Mouse (Mus musculus) olfactory bulb, adult 2 months (tissue): Measurements from ENCODE around the gene Olfr1442. TPM values are rescaled to one million over a fixed set of nuclear protein-coding genes. Genes with fewer than 3 reads are reported as not detected.
"Not testable (repeated sequence)": the region's sequence is repeated elsewhere in the genome, so short reads cannot be mapped to it uniquely, and the experiment has no call there.

Experiments used
- H3K27ac ChIP-seq: fragments of 200-500 bp; 2 replicates; pipeline ENCODE4 v1.5.1; 2012; ENCODE audit warnings: low read depth, low read length; ENCODE audit not compliant: insufficient read depth
- H3K4me1 ChIP-seq: fragments of 200-500 bp; 2 replicates; pipeline ENCODE4 v1.6.1; 2012; ENCODE audit warnings: low read length; ENCODE audit not compliant: control insufficient read depth, insufficient read depth
- H3K4me3 ChIP-seq: fragments of 200-500 bp; 2 replicates; pipeline ENCODE4 v1.5.1; 2012; ENCODE audit warnings: mild to moderate bottlenecking, low read depth, low read length, moderate library complexity; ENCODE audit not compliant: insufficient read depth
- CTCF ChIP-seq: fragments of 200-500 bp; IDR thresholded peaks from 2 replicates; pipeline ENCODE4 v1.5.1; 2012; ENCODE audit warnings: low read depth, mild to moderate bottlenecking, low read length, moderate library complexity; ENCODE audit not compliant: insufficient read depth
- POLR2A ChIP-seq: fragments of 200-500 bp; IDR thresholded peaks from 2 replicates; pipeline ENCODE4 v1.6.1; 2012; ENCODE audit warnings: mild to moderate bottlenecking, low read depth, low read length, moderate library complexity; ENCODE audit not compliant: insufficient read depth
- WGBS: fragments of 180-500 bp; shearing (Covaris S2); methylation state at CpG from one replicate; pipeline ENCODE4 v1.1.7; 2018; 5-methylcytosine and 5-hydroxymethylcytosine counted together
- polyA plus RNA-seq: library from polyadenylated mRNA; stranded (reverse); fragments of >200 nt; gene quantifications from 2 replicates; pipeline ENCODE4 v1.2.4, GENCODE M21; 2012; ENCODE audit warnings: low replicate concordance; ENCODE audit not compliant: missing spikeins, insufficient read depth, insufficient read length

Olfr1442 gene
- polyA plus RNA-seq, 1 experiment: not detected

DNA sequence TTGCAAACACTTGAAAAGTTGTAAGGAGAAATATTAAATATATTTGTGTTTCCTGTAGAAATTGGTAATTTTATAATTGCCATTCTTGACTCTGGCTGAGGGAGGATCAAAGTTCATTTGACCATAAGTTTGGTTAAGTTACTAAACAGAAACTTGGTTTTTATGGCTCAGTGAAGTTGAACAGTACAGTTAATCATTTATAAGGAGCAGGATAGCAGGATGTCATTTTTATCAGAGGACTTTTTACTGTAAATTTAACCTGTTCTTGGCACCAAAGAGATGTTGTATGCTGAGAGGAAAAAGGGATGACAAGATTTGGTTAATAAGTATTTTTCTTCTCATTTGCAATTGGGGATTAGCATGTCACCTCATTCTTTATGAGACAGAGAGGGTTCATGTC, 14.4 kb downstream of the Olfr1442 start:
- Histone ChIP-seq H3K4me1 (no peaks in the 10 kb centered on the region), H3K4me3 (no peak overlapping the region), H3K27ac (no peak overlapping the region)
- TF ChIP-seq CTCF: no peak

DNA sequence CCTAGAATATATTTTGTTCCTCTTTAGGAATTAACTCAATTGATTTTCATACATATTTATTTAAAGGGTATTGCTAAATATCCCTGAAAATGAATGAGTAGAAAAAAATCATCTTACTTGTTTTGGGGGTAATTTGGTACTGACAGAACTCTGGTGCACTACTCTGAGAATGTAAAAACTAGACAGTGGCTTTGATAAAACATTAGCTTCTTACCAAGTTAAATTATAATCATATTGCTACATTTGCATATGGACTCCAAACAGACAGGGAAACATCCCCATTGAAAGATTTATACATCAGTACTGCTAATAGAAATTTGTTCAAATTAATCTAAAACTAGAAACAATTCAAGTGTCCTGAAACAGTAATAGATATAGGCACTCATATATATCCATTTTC, 15.0 kb downstream of the Olfr1442 start:
- H3K4me3 ChIP-seq: no peak overlapping the region
- TF ChIP-seq CTCF (no peak), POLR2A (no peak)
- H3K4me1 ChIP-seq: no peaks in the 10 kb centered on the region
- no peak overlapping the region for H3K27ac ChIP-seq

DNA sequence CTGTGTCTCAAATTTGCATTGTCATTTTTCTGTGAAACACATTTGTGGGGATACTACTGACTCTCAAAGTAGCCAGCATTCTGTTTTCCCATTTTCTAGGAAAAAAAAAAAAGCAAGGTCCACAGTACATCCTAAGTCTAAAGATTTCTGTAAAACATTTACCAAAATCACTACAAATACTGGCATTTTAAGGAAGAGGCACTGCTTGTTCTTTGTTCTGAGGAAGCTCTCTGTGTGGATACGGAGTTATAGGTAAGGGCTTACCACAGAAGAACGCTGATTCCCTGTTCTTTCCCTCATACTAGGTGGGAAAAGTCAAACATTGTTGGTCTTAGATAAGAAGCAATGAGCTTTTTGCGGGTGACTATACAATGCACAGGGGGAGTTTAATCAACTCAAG, 25.4 kb downstream of the Olfr1442 start, which contains the start of gene Keg1:
TSS of gene Keg1 (plus strand) at position 197 of the 400 bp plus-strand sequence.
- no peak for TF ChIP-seq CTCF
- no peak for TF ChIP-seq POLR2A
- 79% methylated on average over 3 of the region's 3 CpGs for WGBS
- H3K4me3 ChIP-seq: no peak within 1 kb of the TSS
- H3K4me1 ChIP-seq: no peaks in the 10 kb centered on the region
- H3K27ac ChIP-seq: no peak within 1 kb of the TSS

DNA sequence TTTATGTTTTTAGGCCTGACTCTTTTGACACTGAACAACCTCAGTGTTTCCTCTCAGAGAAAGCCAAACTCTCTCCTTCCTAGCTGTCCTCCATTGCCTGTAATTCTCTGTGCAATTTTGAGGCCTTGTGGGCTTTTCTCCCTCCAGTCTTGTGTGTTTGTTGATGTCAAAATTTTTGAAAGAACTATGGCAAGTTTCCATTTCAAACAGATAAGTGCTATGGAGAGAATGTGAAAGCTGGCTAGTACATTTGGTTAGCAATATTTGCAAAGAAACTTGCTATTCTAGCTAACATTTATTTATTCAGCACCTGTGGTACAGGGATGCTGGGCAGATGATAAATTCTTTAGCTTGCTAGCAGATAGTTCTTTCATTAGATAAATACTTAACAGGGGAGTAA, 26.0 kb downstream of the Olfr1442 start:
- TF ChIP-seq CTCF (no peak), POLR2A (no peak)
- H3K4me1 ChIP-seq: no peaks in the 10 kb centered on the region
- H3K27ac ChIP-seq: no peak overlapping the region
- H3K4me3 ChIP-seq: no peak overlapping the region

DNA sequence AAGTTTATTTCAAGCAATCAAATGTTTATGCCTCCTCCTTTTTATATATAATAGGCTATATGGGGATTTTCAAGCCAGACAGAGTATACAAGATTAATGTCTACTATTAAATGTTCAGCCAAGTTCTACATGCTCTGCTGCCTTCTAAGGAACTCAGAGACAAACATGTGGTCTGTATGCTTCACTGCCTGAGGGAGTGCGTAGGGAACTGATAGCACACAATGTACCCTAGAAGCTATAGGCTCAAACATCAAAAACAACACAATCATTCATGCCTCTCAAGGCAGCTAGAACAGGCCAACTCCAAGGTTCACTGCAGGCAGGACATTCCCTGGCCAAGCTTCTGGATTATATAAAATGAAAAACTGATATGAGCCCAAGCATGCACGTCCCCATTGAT, 38.2 kb downstream of the Olfr1442 start:
- Histone ChIP-seq H3K4me3 (no peak overlapping the region), H3K4me1 (no peaks in the 10 kb centered on the region), H3K27ac (no peak overlapping the region)
- TF ChIP-seq POLR2A (no peak), CTCF (no peak)
- 77% methylated on average over 2 of the region's 2 CpGs for WGBS

DNA sequence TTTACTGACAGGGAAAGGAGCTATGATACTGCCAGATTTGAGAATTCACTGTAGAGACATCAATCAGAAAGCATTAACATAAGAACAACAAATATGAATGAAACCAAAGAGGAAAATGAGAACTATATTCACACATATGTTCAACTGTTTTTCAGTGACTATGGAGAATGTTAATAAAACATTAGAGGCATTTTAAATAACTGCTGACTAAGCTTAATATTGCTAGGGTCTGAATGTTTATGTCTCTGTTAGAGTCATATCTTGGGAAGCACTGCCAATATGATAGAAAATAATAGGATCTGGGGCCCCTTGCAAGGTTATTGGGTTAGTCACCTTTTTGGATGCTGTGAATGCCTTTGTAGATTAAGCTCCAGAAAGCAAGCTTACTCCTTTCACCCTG, 38.7 kb downstream of the Olfr1442 start:
- Histone ChIP-seq H3K27ac (no peak overlapping the region), H3K4me3 (no peak overlapping the region), H3K4me1 (no peaks in the 10 kb centered on the region)
- TF ChIP-seq POLR2A: no peak
- no peak for TF ChIP-seq CTCF

DNA sequence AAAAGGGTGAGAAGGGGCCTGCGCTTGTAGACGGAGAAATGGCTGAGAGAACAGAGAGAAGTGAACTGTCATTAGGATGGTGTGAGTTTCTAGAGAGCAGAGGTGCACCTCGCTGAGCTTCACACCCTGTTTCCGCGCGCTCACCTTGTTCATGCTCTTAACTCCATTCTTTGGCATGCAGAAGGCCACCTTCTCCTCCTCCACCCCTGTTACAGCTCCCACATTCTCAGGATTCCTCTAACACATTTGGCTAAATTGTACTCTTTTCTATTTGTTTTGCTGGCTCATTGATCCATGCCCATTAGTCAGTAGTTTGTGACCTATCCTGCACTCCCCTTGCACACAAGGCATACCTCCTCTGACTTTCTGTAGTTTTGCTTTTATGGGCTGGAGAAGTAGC, 49.0 kb downstream of the Olfr1442 start:
- H3K4me1 ChIP-seq: no peaks in the 10 kb centered on the region

DNA sequence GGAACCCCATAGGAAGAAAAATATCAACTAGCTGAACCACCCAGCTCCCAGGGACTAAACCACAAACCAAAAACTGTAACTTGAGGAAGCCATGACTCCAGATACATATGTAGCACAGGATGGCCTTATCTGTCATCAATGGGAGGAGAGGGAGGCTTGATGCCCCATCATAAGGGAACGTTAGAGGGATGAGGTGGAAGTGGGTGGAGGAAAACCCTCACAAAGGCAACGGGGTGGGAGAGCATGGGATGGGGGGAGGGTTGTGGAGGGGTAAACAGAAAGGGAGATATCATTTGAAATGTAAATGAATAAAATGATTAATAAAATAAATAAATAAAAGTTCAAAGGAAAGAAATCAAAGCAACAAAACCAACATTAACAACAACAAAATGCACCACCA, 50.2 kb downstream of the Olfr1442 start:
- TF ChIP-seq CTCF (no peak), POLR2A (no peak)
- WGBS: 56% methylated on average over 2 of the region's 2 CpGs
- no peak overlapping the region for H3K4me3 ChIP-seq

More for the DNA sequence above, 49.0 kb downstream of the Olfr1442 start:
- Histone ChIP-seq H3K27ac (no peak overlapping the region), H3K4me3 (no peak overlapping the region)
- TF ChIP-seq POLR2A (no peak), CTCF (no peak)
- 84% methylated on average over 6 of the region's 6 CpGs for WGBS

DNA sequence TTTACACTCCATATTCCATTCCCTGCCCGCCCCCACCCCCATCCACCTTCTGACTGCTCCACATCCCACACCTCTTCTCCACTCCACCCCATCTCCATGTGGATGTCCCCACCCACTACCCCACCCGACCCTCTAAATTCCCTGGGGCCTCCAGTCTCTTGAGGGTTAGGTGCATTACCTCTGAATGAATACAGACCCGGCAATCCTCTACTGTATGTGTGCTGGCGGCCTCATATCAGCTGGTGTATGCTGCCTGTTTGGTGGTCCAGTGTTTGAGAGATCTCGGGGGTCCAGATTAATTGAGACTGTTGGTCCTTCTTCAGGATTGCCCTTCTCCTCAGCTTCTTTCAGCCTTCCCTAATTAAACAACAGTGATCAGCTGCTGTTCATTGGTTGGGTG, 50.7 kb downstream of the Olfr1442 start:
- H3K27ac ChIP-seq, H3K4me1 ChIP-seq, H3K4me3 ChIP-seq: not testable (repeated sequence)
- 89% methylated on average over 5 of the region's 5 CpGs for WGBS

More for the DNA sequence above, 50.2 kb downstream of the Olfr1442 start:
- no peaks in the 10 kb centered on the region for H3K4me1 ChIP-seq
- H3K27ac ChIP-seq: no peak overlapping the region

DNA sequence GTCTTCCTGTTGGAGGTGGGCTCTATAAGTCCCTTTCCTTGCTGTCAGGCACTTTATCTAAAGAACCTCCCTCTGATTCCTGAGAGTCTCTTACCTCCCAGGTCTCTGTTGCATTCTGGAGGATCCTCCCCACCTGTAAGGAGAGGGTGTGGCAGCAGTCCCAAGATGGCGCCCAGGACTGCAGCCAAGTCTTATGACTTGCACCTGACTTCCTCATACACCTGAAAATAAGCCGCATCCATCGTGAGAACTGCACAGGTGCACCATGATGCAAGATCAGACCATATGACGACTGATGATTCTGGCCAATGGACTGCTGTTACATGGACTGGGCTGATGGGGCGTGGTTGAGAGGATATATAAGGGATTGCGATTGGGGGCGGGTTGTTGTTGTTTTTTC, 51.4 kb downstream of the Olfr1442 start:
- not testable (repeated sequence) for H3K27ac ChIP-seq, H3K4me3 ChIP-seq, H3K4me1 ChIP-seq
- 97% methylated on average over 7 of the region's 7 CpGs for WGBS

DNA sequence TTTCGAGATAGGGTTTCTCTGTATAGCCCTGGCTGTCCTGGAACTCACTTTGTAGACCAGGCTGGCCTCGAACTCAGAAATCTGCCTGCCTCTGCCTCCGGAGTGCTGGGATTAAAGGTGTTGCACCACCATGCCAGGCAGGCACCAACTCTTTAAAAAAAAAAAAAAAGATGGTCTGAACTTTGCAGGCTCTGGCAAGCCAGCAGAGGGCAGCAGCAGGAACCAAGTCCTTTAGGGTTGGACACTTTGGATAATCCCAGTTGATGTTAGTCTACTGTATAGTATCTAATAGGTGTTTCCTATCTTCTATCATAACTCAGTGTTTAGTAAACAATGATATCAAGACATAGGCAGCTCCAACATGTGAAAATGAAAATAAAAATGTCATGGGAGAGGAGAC, 52.1 kb downstream of the Olfr1442 start:
- no peak overlapping the region for H3K27ac ChIP-seq
- TF ChIP-seq CTCF: no peak
- no peak for TF ChIP-seq POLR2A
- WGBS: 82% methylated on average over 2 of the region's 3 CpGs

More for the DNA sequence above, 52.1 kb downstream of the Olfr1442 start:
- Histone ChIP-seq H3K4me1 (no peaks in the 10 kb centered on the region), H3K4me3 (no peak overlapping the region)
